Mouse (Mus musculus) left cerebral cortex, postnatal 25 days (tissue): ENCODE results near the gene Atp6v0a1. TPM values are rescaled to one million over a fixed set of nuclear protein-coding genes. Genes with fewer than 3 reads are reported as not detected.

Source experiments
- DNase-seq, 2 experiments: peaks; one replicate each; pipeline ENCODE4 v3.0.0; 2022; ENCODE audit warnings: low spot score in 2 of 2, mixed read lengths in 1 of 2
- intact Hi-C: fragments of 180-260 bp; cut with DNase I; formaldehyde crosslinking; loops from one replicate; pipeline ENCODE4 v1.15.1; 2025
- total RNA-seq, 2 experiments: library from RNA; stranded (reverse); gene quantifications; 2 replicates each; pipeline ENCODE4 v1.2.3; 2021

Gene Atp6v0a1
- total RNA-seq, 2 experiments from 2014 or later, result 465 to 475 TPM

DNA sequence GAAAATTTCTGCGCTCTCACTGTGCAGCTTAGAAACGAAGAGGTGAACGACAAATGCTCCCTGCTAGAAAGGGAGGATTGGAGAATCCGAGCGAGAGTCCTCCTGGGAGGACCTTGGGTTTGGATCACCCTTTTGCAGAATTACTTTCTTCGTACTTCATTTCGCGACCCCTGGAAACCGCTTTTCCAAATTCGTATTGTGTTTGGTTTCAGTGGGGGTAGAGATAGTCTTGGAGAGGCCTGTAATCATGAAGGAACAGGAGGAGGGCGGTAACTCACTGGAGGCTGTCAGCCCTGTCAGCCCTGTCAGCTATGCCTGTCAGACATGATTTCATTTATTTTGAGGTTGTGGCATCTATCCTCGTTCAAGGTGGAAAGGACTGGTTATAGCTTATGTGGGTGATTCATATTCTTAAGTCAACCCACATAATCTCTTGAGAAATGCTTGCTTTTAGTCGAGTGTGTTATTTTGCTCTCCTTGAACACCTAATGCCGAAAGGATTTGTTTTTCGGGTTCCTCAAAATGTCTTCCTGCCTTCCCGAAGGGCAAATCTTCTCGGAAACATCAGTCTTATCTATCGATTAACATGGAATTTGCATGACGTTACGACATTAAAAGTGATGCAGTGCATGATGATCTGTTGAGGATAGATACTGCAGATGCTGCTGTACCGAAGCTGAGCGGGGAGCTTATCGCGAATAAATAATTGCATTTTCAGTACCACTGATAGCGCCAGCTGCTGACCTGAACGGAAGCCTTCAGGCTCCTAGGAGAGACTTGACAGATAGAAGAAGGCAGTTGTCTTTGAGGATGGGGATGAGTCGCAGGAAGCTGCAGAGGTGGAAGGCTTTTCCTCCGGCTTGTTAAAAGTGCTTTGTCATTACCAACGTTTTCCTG lies 884 bp downstream of the Atp6v0a1 start:
- intact Hi-C loops, result loop anchor here (5.0 kb wide), 1 partner anchor 37 kb away; no protein-coding TSS in a partner anchor
- peak in 1 of 2 experiments; percentile 49 for DNase-seq

DNA sequence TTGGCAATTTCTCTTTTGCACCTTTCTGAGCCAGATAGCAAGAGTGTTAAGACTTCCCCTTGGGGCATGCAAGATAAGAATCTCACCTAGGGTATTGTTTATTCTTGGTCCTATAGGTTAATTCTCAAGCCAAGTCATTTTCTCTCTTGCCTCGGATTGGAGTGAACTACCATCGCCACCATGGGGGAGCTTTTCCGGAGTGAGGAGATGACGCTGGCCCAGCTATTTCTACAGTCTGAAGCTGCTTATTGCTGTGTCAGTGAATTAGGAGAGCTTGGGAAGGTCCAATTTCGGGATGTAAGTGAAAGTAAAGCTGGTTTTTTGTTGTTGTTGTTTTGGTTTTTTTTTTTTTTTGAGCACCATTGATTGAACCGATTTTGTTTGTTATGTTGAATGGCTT lies 2.4 kb downstream of the Atp6v0a1 start:
- intact Hi-C loops, result loop anchor here (5.0 kb wide), 1 partner anchor 36 kb away; no protein-coding TSS in a partner anchor

DNA sequence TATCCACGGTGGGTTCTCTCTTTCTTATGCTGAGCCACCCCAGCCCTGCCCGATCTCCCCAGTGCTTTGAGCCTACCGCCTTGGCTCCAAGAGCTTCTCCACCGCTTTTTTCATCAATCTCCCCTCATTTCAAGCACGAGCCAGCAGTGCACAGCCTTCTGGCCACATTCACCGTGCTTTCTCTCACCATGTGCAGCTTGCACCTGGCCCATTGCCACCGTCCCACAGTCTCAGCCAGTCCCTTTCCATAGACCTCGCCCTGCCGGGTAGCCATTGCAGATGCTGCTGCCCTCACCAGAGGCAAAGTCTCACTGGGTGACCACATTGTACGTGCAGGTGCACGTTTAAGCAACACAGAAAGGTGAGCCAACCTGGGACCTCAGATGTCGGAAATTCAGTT lies 14.1 kb downstream of the Atp6v0a1 start:
- DNase-seq, result no peak
- intact Hi-C loops, result no loop called here

More for the DNA sequence above, 2.4 kb downstream of the Atp6v0a1 start:
- DNase-seq, result peak in 1 of 2 experiments; percentile 38

DNA sequence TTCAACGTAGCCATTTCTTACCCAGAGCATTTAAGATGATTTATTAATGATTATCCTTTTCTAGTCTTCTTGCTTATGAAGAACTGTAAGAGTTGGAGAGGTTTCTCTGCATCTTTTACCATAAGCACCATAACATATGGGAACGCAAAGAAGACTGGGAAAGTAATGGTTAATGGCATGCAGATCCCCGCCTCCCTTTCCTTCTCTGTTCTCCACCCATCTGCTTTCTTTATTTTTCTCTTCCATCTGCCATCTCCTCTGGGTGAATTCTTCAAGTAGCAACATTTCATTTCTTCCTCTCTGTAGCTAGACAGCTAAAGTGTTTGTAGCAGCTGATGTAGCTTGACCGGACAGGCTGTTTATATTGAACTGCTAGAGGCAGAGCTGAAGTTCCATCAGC lies 14.7 kb downstream of the Atp6v0a1 start:
- DNase-seq, result peak in 1 of 2 experiments; percentile 45

DNA sequence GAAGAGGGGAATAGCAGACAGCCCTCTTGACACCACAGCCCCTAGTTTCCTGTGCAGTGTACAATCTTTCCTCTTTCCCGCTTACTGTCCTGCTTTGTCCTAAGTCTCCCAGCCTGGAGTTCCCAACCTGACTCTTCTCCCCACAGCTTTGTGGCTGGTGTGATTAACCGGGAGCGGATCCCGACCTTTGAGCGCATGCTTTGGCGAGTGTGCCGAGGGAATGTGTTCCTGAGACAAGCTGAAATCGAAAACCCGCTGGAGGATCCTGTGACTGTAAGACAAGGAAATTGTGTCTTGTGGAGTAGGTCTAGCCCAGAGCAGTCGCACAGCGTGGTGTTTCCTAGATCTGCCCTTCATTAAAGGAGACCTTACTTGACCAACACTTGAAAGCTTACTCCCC lies 17.9 kb downstream of the Atp6v0a1 start:
- DNase-seq, result no peak
- intact Hi-C loops, result no loop called here

More for the DNA sequence above, 14.7 kb downstream of the Atp6v0a1 start:
- intact Hi-C loops, result no loop called here

DNA sequence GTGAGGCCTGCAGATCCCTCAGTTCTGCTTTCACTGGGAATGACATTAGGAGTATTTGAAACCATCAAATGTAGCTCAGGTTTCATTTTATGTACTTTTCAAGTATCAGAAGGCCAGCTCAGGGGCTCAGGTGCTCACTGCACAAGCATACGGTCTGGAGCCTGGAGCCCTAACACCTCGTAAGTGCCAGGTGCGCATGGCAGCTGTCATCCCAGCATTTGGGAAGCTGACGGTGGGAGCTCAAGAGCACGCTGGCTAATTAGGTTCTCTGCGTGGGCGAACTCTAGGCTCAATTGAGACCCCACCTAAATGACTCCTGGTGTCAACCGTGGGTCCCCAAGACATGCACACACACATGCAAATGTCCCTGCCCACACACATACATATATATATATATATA lies 20.1 kb downstream of the Atp6v0a1 start:
- no peak for DNase-seq
- intact Hi-C loops, result no loop called here

DNA sequence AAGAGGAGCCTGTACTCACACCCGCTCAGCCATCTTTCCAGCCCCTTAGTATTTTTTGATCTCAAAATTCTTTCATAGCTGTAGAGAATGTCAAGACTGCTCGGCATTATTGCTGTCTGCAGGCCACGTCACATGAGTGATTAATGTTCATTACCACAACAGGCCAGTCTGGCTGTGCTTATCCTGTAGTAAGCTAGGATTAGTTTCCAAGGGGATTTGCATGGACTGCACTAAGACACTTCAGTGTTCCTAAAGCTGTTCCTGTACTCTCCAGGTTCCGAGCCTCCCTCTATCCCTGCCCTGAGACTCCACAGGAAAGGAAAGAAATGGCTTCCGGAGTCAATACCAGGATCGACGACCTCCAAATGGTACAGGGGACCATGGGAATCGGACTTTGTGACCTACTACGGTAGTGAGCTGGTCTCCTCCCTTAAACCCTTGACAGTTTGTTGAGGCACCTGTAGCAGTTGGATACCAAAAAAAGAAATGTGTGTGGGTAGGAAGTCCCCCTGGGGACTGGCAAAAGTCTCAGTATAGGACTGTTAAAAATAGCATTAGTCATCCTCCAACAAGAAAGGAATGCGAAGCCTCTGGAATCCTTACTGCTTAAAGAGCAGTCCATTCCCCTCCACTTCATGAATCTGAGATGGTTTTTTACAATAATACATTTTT lies 21.0 kb downstream of the Atp6v0a1 start:
- intact Hi-C loops, result no loop called here
- peak in 1 of 2 experiments; percentile 67 for DNase-seq

DNA sequence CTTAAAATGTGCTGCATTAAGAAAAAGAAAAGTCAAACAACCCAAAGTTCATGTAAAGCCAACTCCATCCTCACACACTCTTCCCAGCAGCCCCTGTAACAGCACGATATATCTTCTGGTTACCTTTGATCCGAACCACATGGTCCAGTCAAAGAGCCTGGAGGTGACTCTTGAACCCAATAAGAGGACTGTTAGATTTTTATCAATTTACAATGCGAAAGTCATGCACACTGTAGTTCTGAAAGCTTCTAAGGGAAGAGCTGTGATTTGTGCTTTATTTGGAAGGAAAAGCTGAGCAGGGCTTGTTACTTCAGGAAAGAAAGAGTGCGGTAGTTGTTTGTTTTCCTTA lies 21.5 kb downstream of the Atp6v0a1 start:
- intact Hi-C loops, result no loop called here
- no peak for DNase-seq

DNA sequence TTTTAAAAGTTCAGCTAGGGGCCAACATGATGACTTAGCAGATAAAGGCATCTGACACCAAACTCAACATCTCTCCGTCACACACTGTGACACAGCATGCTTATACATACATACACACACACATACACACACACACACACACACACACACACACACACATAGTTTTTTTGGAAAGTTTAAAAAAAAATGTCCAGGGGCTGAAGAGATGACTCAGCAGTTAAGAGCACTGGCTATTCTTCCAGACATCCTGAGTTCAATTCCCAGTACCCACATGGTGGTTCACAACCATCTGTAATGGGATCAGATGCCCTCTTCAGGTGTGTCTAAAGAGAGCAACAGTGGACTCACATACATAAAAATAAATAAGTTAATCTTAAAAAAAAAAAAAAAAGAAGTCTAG lies 22.2 kb downstream of the Atp6v0a1 start:
- intact Hi-C loops, result no loop called here
- no peak for DNase-seq

DNA sequence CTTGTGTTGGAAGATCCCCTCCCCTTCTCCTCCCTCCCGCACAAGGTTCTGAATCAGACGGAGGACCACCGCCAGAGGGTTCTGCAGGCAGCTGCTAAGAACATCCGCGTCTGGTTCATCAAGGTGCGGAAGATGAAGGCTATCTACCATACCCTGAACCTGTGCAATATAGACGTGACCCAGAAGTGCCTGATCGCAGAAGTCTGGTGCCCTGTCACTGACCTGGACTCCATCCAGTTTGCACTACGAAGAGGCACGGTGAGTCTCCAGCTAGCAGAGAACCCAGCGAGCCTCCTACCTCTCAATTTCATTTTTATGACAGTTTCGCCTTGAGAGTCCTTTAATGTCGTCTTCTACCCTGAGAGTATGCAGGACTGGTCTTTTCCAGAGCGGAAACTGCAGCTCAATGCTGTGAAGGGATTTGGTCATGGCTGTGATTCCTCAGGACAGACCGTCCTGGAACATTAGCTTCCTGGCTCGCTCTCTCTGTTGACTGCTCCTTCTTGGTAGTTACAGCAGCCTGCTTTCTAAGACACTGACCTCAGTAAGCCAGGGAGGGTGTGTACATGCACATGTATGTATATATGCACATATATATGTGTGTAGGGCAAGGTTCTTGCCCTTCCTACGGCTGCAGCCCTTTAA lies 24.7 kb downstream of the Atp6v0a1 start:
- intact Hi-C loops, result no loop called here
- DNase-seq, result no peak

DNA sequence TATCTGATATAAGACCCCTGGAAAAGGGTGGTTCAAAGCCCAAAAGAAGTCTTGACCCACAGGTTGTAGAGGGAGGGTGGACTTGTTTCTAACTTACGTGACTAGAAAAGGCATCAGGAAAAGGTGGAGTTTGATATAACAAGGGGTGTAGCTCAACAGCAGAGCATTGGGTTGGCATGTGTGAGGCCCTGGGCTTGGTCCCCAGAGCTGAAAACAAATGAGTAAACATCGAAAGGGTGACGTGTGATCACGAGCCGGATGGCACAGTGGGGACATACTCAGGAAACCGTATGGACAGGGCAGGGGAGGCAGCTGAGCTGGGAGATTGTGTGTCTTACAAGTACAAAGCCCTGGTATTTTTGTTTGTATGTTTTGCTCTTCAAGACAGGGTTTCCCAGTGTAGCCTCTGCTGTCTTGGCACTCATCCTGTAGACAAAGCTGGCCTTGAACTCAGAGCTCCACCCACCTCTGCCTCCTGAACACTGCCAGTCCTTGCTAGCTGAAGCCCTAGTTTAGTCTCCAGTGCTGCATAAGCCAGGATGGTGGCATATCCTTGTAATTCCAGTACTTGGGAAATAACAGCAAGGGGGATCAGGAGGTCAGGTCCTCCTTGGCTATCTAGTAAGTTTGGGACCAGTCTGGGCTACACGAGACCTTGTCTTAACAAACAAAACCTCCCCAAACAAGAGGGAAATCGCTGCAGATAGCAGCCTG lies 25.5 kb downstream of the Atp6v0a1 start:
- DNase-seq, result no peak
- intact Hi-C loops, result no loop called here

DNA sequence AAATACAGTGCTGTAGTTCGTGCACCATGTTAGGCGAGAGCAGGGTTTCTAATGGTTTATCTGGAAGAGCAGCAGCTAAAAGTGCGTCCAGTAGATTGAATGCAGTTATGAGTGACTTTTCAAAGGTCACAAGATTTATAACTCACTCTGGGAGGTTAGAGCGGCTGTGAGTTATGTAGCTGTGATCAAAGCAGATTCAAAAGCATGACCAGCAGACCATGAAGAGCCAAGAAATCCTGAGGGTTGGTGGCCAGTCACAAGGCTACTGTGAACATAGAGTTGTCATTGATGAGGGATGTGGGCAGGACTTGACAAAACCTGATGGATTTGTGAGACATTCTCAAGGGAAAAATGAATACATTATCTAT lies 26.1 kb downstream of the Atp6v0a1 start:
- intact Hi-C loops, result no loop called here
- no peak for DNase-seq

DNA sequence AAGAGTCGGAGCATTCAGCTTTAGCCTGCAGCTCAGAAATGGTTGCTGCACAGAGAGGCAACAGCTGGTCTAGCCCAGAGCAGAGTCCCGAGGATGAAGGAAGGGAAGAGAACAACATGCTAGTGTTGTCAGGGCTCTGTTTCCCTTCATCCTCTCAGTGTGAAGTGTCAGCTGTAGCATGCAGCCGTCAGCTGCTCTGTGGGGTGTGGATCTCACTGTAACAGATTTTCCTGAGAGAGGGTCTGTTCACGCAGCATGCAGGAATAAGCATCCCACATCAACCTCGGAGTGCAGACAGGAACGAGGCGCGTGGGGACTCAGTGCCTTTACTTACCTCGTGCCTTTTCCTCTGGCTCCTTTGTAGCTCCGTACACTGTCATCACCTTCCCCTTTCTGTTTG lies 28.5 kb downstream of the Atp6v0a1 start:
- no peak for DNase-seq
- intact Hi-C loops, result no loop called here

DNA sequence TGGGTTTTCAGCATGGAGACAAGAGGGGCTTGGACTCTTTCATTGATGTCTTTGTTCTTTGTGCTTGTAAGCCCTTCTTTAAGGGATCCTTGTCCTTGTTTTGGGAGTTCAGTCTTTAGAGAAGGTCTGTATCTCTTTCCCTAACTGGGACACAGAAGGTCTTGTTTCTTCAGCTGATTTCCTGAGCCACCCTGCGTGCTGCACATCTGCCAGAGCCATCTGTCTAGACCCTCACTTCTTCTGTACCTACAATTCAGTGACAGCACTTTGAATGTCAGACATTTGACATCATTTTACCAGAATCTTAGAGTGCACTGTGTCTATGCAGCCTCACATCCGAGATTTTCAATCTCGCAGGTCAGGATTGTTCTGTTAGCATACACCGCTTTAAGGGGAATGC lies 36.6 kb downstream of the Atp6v0a1 start:
- intact Hi-C loops, result loop anchor here (5.0 kb wide), 1 partner anchor 34 kb away; no protein-coding TSS in a partner anchor

DNA sequence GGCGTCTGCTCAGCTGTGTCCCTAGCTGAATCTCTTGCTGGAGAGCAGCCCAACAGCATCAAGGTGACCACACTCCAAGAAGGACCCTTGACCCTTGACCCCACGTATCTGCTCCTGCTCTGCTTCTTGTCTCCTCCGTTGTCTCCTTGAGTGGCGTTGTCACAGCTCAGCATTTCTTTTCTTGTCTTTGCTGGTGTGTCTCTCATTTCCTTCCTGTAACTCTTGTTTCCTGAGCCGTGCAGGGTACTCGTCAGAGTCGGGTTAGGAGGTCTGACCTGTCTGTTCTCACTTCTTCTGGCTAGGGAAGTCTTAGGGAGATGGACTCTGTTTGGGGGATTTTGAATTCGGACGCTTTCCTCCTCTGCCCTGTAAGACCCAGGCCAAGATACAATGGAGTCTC lies 37.2 kb downstream of the Atp6v0a1 start:
- DNase-seq, result no peak
- intact Hi-C loops, result loop anchor here (5.0 kb wide), 1 partner anchor 34 kb away; no protein-coding TSS in a partner anchor

More for the DNA sequence above, 36.6 kb downstream of the Atp6v0a1 start:
- no peak for DNase-seq

DNA sequence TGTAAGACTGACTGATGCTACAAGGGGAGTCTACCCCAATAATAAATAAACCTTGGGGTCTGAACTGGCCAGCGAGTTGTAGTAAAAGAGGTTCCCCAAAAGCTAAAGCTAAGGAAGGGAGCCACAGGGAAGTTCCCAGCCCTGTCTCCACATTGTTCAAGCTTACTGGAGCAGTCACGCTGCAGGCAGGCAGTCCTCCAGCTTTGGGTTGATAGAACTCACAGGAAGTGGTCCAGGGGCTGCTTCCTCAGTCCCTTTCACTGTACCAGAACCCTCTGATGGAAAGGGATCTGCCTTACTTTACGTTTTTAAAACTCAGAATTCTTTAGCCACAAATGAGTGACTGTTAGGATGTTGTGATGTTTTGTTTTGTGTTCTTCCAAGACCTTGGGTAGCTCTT lies 38.2 kb downstream of the Atp6v0a1 start:
- intact Hi-C loops, result loop anchor here (5.0 kb wide), 1 partner anchor 35 kb away; no protein-coding TSS in a partner anchor
- no peak for DNase-seq

DNA sequence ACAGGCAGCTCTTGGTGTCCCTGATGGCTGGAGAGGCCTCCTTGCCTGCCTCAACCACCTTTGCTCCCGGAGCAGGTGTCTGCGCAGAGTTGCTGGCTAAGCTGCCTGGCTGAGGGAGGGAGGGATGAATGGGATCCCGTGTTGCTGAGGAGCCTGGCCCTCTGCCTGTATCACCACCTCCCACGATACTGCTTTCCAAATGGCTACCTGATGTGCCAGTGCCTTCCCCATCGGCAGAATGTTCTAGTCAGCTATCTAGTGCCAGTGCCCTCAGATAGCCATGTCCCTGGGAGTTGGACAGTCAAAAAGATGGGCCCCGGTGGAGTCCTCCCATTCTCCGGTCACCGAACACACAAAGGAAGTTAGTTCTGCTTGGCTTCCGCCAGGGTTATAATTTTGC lies 41.1 kb downstream of the Atp6v0a1 start:
- peak in 1 of 2 experiments; percentile 68 for DNase-seq
- intact Hi-C loops, result no loop called here

DNA sequence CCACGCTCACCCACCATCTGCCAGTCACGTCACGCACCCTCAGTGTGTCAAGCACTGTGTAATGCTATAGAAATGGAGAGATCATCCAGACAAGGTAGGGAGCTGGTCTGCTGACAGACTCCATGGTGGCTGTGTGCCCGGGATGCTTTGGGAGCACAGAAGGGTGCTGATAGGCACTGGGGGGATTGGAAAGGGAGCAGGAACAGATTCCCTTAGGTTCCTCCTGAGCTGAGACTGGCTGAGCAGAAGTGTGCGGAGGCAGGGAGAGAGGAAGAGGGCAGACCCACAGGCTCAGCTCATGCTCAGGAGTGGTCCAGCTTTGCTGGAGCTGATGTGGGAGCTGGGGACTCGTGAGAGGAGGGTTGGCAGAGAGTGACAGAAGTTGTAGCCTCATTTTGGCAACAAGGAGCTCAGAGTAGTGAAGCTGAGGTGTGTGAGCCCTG lies 41.8 kb downstream of the Atp6v0a1 start:
- intact Hi-C loops, result loop anchor here (1.0 kb wide), 1 partner anchor 9 kb away; no protein-coding TSS in a partner anchor
- DNase-seq, result peak in 1 of 2 experiments; percentile 78

DNA sequence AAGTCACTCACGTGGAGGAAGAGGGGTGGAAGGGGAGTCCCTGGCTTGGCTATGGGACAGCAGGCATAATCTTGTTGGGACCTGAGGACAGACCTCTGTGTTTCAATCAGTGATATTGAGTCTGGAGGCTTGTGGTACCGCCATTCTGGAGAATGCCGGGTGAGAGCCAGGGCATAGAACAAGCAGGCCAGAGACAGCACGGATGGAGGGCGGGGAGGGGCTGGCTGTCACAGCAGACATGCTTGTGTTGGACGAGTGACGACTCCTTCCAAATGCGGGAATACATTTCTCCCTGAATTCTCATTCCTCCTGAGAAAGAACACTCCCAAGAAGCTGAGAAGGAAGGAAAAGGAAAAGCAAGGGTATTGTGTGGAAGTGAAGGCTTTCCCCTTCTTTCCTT lies 42.4 kb downstream of the Atp6v0a1 start:
- intact Hi-C loops, result loop anchor here (1.0 kb wide), 1 partner anchor 9 kb away; no protein-coding TSS in a partner anchor
- no peak for DNase-seq
